Mouse (Mus musculus): ENCODE measurements around the gene Bcap31. TPM values are rescaled to one million over a fixed set of nuclear protein-coding genes. Genes with fewer than 3 reads are reported as not detected.
A peak's percentile ranks its signal among the peaks of the same experiment; 100 is the strongest.

The Bcap31 gene
- total and polyA plus RNA-seq, 3 experiments = 119 to 239 (median 176) TPM

GRCm38 (mm10) chrX:73700472-73700871 is 15.5 kb downstream of the Bcap31 start:
- Histone ChIP-seq H3K9ac (ENCODE audit: insufficient read depth, low read depth) (no peak overlapping the region), H3K4me3 (replicated peaks in 1 of 3; ENCODE audit: low read depth in 2 of 3, low read length in 2 of 3, poor library complexity in 1 of 3) (no peak overlapping the region), H3K79me2 (replicated peaks; ENCODE audit: control insufficient read depth, extremely low read depth, insufficient read depth, poor library complexity, severe bottlenecking) (no peaks in the 10 kb centered on the region; the same call in 1 of the 2 replicates), H3K36me3 (replicated peaks in 1 of 2; ENCODE audit: control insufficient read depth in 1 of 2, insufficient read depth in 1 of 2, low read length in 1 of 2) (peaks cover 20 to 48% of the 10 kb centered on the region in 2 experiments), H3K4me2 (ENCODE audit: insufficient read depth, low read depth, poor library complexity, severe bottlenecking) (no peak overlapping the region), H3K4me1 (ENCODE audit: control insufficient read depth in 1 of 2, insufficient read depth in 2 of 2) (no peaks in the 10 kb centered on the region), H3K27ac (ENCODE audit: insufficient read depth, low read depth) (no peak overlapping the region), H3K9me3 (replicated peaks; ENCODE audit: low read length) (no peaks in the 10 kb centered on the region), H3K27me3 (replicated peaks) (no peaks in the 10 kb centered on the region)
- DNase-seq (ENCODE audit: extremely low read depth) = peak; percentile 24
- dilution Hi-C loops (cut with MboI; ENCODE audit: extremely low pct_ligation_motif_present, extremely low pct_unique_long_range_greater_than_20kb, low sequenced_read_pairs) (no loop called here), in situ Hi-C loops (cut with MboI; ENCODE audit: low pct_ligation_motif_present, low pct_unique_long_range_greater_than_20kb, low sequenced_read_pairs) (no loop called here)
- 0 out of 2 replicates have a peak, but pooled peaks have one; percentile 27 for TF ChIP-seq TBP (conservative IDR thresholded peaks at IDR 0.05; ENCODE audit: low read depth, low read length)
- TF ChIP-seq NELFE (IDR thresholded peaks at IDR 0.05; ENCODE audit: low read depth, low read length) = no peak
- no peak for TF ChIP-seq USF1 (IDR thresholded peaks at IDR 0.05; ENCODE audit: low read depth, low read length)
- peak; percentile 46 for TF ChIP-seq RAD21 (IDR thresholded peaks at IDR 0.05; ENCODE audit: low read depth, low read length)
- no peak for TF ChIP-seq GABPA (IDR thresholded peaks at IDR 0.05; ENCODE audit: insufficient replicate concordance, low read depth, low read length)
- no peak for TF ChIP-seq USF2 (conservative IDR thresholded peaks at IDR 0.05; ENCODE audit: low read depth, low read length)
- TF ChIP-seq ETS1 (conservative IDR thresholded peaks at IDR 0.05; ENCODE audit: low read depth, low read length) = no peak
- no peak for TF ChIP-seq MAZ (IDR thresholded peaks at IDR 0.05; ENCODE audit: low read depth, low read length)
- peak in 1 of 2 experiments; percentile 53; a peak in 2 of 4 replicates for TF ChIP-seq CTCF (conservative IDR thresholded peaks at IDR 0.05 in 1 of 2, IDR thresholded peaks at IDR 0.05 in 1 of 2; ENCODE audit: low read depth in 2 of 2, low read length in 2 of 2)
- TF ChIP-seq MAFK (IDR thresholded peaks at IDR 0.05; ENCODE audit: insufficient replicate concordance, low read length) = no peak
- TF ChIP-seq RCOR1 (conservative IDR thresholded peaks at IDR 0.05; ENCODE audit: low read depth, low read length) = no peak
- TF ChIP-seq SMC3 (IDR thresholded peaks at IDR 0.05; ENCODE audit: low read depth, low read length) = peak; percentile 40
- no peak for TF ChIP-seq POLR2AphosphoS2 (IDR thresholded peaks at IDR 0.05; ENCODE audit: low read depth, low read length)

- H3K4me2 ChIP-seq (ENCODE audit: insufficient read depth, low read depth, poor library complexity, severe bottlenecking) = no peak overlapping the region
- dilution Hi-C loops (cut with MboI; ENCODE audit: extremely low pct_ligation_motif_present, extremely low pct_unique_long_range_greater_than_20kb, low sequenced_read_pairs) = no loop called here
- no peak for TF ChIP-seq MYC (IDR thresholded peaks at IDR 0.05; ENCODE audit: low read depth, low read length)
- TF ChIP-seq ELF1 (IDR thresholded peaks at IDR 0.05; ENCODE audit: low read depth, low read length) = peak; percentile 47; the same call in 1 of the 2 replicates
- TF ChIP-seq ZC3H11A (IDR thresholded peaks at IDR 0.05; ENCODE audit: low read depth, low read length) = no peak
- TF ChIP-seq NRF1 (IDR thresholded peaks at IDR 0.05; ENCODE audit: low read depth, low read length) = no peak
- TF ChIP-seq CHD2 (IDR thresholded peaks at IDR 0.05; ENCODE audit: low read length) = no peak
- no peak for TF ChIP-seq SIN3A (IDR thresholded peaks at IDR 0.05; ENCODE audit: low read length)
- no peak for TF ChIP-seq ZKSCAN1 (IDR thresholded peaks at IDR 0.05; ENCODE audit: borderline replicate concordance, low read depth, low read length)
- peak; percentile 44 for TF ChIP-seq RAD21 (IDR thresholded peaks at IDR 0.05; ENCODE audit: low read depth, low read length)
- no peak for TF ChIP-seq POLR2AphosphoS2 (IDR thresholded peaks at IDR 0.05; ENCODE audit: low read depth, low read length)
- TF ChIP-seq ZNF384 (IDR thresholded peaks at IDR 0.05; ENCODE audit: low read depth, low read length) = no peak
- no peak for TF ChIP-seq KAT2A (IDR thresholded peaks at IDR 0.05; ENCODE audit: insufficient replicate concordance, low read length)
- peak; percentile 36 to 68; a peak in 3 of 4 replicates for TF ChIP-seq CTCF (conservative IDR thresholded peaks at IDR 0.05 in 1 of 2, IDR thresholded peaks at IDR 0.05 in 1 of 2; ENCODE audit: low read depth in 2 of 2, low read length in 2 of 2)
- TF ChIP-seq SMC3 (IDR thresholded peaks at IDR 0.05; ENCODE audit: low read depth, low read length) = peak; percentile 55
- no peak for TF ChIP-seq EP300 (IDR thresholded peaks at IDR 0.05; ENCODE audit: low read length)
- TF ChIP-seq USF2 (conservative IDR thresholded peaks at IDR 0.05; ENCODE audit: low read depth, low read length) = no peak
- no peak for TF ChIP-seq BHLHE40 (IDR thresholded peaks at IDR 0.05; ENCODE audit: low read depth, low read length)
- no peak for TF ChIP-seq PAX5 (IDR thresholded peaks at IDR 0.05; ENCODE audit: low read length)
- TF ChIP-seq MEF2A (IDR thresholded peaks at IDR 0.05; ENCODE audit: borderline replicate concordance, low read depth, low read length) = no peak
- TF ChIP-seq MAX (IDR thresholded peaks at IDR 0.05; ENCODE audit: low read length) = no peak
- no peak for TF ChIP-seq MAZ (IDR thresholded peaks at IDR 0.05; ENCODE audit: low read depth, low read length)
- TF ChIP-seq UBTF (IDR thresholded peaks at IDR 0.05; ENCODE audit: low read depth, low read length) = no peak
- no peaks in the 10 kb centered on the region for H3K27me3 ChIP-seq (replicated peaks)
- no peak overlapping the region for H3K4me3 ChIP-seq (replicated peaks in 1 of 3; ENCODE audit: low read depth in 2 of 3, low read length in 2 of 3, poor library complexity in 1 of 3)
- no peaks in the 10 kb centered on the region; the same call in 1 of the 2 replicates for H3K79me2 ChIP-seq (replicated peaks; ENCODE audit: control insufficient read depth, extremely low read depth, insufficient read depth, poor library complexity, severe bottlenecking)
- in situ Hi-C loops (cut with MboI; ENCODE audit: low pct_ligation_motif_present, low pct_unique_long_range_greater_than_20kb, low sequenced_read_pairs) = no loop called here
- H3K36me3 ChIP-seq (replicated peaks in 1 of 2; ENCODE audit: control insufficient read depth in 1 of 2, insufficient read depth in 1 of 2, low read length in 1 of 2) = peaks cover 40 to 93% of the 10 kb centered on the region in 2 experiments
- H3K9me3 ChIP-seq (replicated peaks; ENCODE audit: low read length) = no peaks in the 10 kb centered on the region
- H3K27ac ChIP-seq (ENCODE audit: insufficient read depth, low read depth) = peak overlapping the region; percentile 15; the same call in 1 of the 2 replicates
- no peak overlapping the region for H3K9ac ChIP-seq (ENCODE audit: insufficient read depth, low read depth)
- peaks cover 0 to 8% of the 10 kb centered on the region in 2 experiments; a peak in 1 of 4 replicates for H3K4me1 ChIP-seq (ENCODE audit: control insufficient read depth in 1 of 2, insufficient read depth in 2 of 2)
- DNase-seq (ENCODE audit: extremely low read depth) = peak; percentile 68
These were observed 24.9 kb downstream of the Bcap31 start for GRCm38 (mm10) chrX:73690917-73691629.
